Mouse (Mus musculus) megakaryocyte, embryonic 14.5 days (primary cell): ENCODE measurements around the gene Pglyrp1. TPM values are rescaled to one million over a fixed set of nuclear protein-coding genes. Genes with fewer than 3 reads are reported as not detected.
A peak's percentile ranks its signal among the peaks of the same experiment; 100 is the strongest.
"Not testable (repeated sequence)": the region's sequence is repeated elsewhere in the genome, so short reads cannot be mapped to it uniquely, and the experiment has no call there.

Source experiments
- H3K27me3 ChIP-seq: replicated peaks from 2 replicates; pipeline ENCODE3; 2012; ENCODE audit warnings: inconsistent platforms
- H3K36me3 ChIP-seq: replicated peaks from 2 replicates; pipeline ENCODE3; 2012; ENCODE audit warnings: low read length, inconsistent platforms, mixed read lengths
- H3K4me1 ChIP-seq: 2 replicates; pipeline ENCODE4 v1.6.1; 2012; ENCODE audit warnings: inconsistent platforms
- H3K4me3 ChIP-seq: replicated peaks from 2 replicates; pipeline ENCODE3; 2012; ENCODE audit warnings: moderate library complexity, mild to moderate bottlenecking, inconsistent platforms
- H3K9me3 ChIP-seq: 2 replicates; pipeline ENCODE4 v1.6.1; 2012; ENCODE audit warnings: inconsistent platforms
- FLI1 ChIP-seq: IDR thresholded peaks from 2 replicates; pipeline ENCODE4 v1.6.1; 2012; ENCODE audit warnings: low read length, inconsistent platforms, mixed read lengths
- GATA1 ChIP-seq: IDR thresholded peaks from 3 replicates; pipeline ENCODE4 v1.6.1; 2012; ENCODE audit warnings: mixed read lengths, low read length, inconsistent platforms, borderline replicate concordance
- polyA plus RNA-seq: library from polyadenylated mRNA; stranded (reverse); fragments of >175 nt; gene quantifications from 2 replicates; pipeline ENCODE4 v1.2.3, GENCODE M21; 2012; ENCODE audit warnings: low replicate concordance; ENCODE audit not compliant: insufficient read depth

Pglyrp1 gene
- polyA plus RNA-seq: 14.1 TPM in 1 of 2 replicates, not detected in the other

DNA sequence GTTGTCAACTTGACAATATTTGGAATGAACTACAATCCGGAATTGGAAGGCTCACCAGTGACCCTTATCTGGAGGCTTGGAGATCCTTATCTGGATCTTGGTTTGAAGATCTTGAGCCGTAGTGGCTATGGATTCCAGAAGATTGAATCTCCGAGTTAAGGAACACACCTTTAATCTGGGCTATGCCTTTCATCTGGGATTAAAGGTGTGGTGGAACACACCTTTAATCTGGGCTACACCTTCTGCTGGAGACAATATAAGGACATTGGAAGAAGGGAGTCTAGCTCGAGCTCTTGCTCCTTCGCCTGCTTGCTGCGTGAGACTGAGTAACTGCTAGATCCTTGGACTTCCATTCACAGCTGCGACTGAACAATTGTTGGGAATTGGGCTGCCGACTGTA is at the start of gene Pglyrp1:
TSS of gene Pglyrp1 (plus strand) at position 301 of the 400 bp plus-strand sequence.
- not testable (repeated sequence) for H3K4me3 ChIP-seq, H3K27me3 ChIP-seq, H3K36me3 ChIP-seq
- peaks cover 15% of the 10 kb centered on the region for H3K9me3 ChIP-seq
- H3K4me1 ChIP-seq: peaks cover 18% of the 10 kb centered on the region

DNA sequence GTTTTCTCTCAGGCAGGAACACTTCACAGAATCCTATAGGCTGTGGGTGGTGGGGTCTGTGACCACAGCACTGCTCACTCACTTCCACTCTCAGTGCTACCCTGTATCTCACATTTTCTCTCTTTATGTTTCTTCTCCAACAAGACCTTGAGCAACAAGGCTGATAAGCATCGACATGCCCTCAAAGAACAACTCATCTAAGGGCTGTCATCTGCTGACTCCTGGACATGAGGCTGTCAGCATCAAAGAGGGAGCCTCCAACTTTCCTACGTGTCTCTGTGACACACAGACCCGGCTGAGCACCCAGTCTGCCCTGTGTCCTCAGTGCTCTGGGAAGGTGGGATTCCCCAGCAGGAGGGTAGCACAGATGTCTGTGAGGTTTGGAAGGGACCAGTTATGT is 49.6 kb upstream of the Pglyrp1 start, which contains the start of gene Psg17:
TSS of gene Psg17 (minus strand) at position 101 of the 400 bp plus-strand sequence.
- peaks cover 2% of the 10 kb centered on the region for H3K27me3 ChIP-seq
- no peaks in the 10 kb centered on the region for H3K9me3 ChIP-seq
- H3K4me1 ChIP-seq: peaks cover 68% of the 10 kb centered on the region
- no peak for TF ChIP-seq FLI1
- TF ChIP-seq GATA1: no peak
- H3K4me3 ChIP-seq: no peak within 1 kb of the TSS
- no peaks in the 10 kb centered on the region for H3K36me3 ChIP-seq

DNA sequence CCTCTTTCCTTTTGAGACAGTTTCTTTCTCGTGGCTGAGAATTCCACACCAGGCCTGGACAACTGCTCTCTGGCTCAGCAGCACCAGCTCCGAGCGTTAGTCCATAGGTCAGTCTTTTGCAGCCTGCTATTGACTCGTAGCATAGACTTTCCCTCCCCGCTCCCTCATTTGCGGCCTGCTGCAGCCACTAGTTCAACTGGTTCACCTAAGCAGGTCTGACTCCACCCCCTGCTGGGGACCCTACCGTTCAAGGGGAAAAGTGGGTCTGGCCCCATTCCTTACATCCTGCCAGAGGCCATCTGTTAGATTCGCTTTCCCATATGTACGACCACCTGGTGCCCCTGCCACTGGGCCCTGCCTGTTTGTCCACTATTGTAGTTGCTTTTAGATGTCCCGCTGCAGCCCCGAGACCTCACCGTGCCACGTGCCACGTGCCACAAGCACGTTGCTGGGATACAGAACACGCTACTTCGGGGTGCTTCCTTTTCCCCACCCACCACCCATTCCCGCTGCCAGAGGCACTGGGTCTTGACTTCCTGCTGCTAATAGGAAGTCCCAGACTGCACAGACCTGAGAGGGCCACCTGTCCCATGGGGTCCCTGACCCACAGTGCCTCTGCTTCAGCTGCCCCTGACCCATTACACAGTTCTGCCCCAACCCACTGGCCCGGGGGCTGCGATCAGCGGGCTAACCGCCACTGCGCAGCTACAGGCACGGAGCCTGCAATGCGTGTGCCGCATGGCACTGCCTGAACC is 43.2 kb upstream of the Pglyrp1 start:
- Histone ChIP-seq H3K36me3 (no peaks in the 10 kb centered on the region), H3K4me1 (peaks cover 48% of the 10 kb centered on the region), H3K4me3 (no peak overlapping the region), H3K9me3 (no peaks in the 10 kb centered on the region), H3K27me3 (no peaks in the 10 kb centered on the region)
- TF ChIP-seq GATA1: no peak
- TF ChIP-seq FLI1: no peak

DNA sequence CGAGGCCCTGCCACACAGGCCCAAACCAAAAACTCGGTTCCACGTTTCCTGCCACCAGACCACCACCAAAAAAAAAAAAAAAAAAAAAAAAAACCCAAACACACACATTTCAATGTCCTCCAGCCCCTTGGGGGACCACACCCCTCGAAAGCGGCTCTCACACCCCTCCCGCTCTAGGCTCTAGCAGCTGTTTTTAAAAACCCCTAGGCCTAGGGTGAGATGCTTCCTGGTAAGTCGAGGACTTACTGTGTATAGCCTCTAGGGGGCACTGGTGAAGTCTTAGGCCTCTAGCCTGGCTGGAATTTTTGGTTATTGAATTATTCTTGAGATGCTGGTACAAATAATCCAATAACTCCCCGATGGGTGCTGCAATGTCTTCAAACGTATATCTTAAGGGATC is 42.5 kb upstream of the Pglyrp1 start:
- no peaks in the 10 kb centered on the region for H3K36me3 ChIP-seq
- TF ChIP-seq GATA1: no peak
- no peak for TF ChIP-seq FLI1
- peaks cover 43% of the 10 kb centered on the region for H3K4me1 ChIP-seq
- no peak overlapping the region for H3K4me3 ChIP-seq
- no peaks in the 10 kb centered on the region for H3K27me3 ChIP-seq
- peaks cover 4% of the 10 kb centered on the region for H3K9me3 ChIP-seq

DNA sequence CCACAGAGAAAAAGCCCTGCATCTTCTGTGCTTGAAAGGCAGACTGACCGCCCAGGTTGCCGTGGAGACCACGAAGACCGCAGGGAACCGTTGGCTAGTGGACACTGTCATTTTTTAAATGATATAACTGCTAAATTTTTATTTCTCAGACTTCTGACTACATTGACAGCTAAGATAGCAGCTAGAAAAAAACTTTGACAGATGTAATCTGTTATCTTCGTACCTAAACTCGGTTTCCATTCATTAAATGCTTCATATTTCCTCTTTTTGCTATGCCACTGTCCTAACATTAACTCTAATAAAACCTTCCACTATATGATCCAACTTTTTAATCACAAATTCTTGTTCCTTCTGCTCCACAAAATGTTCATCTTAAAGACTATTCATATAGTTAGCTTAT is 41.6 kb upstream of the Pglyrp1 start:
- Histone ChIP-seq H3K36me3 (no peaks in the 10 kb centered on the region), H3K9me3 (peaks cover 4% of the 10 kb centered on the region), H3K4me1 (peaks cover 35% of the 10 kb centered on the region), H3K4me3 (no peak overlapping the region), H3K27me3 (no peaks in the 10 kb centered on the region)
- TF ChIP-seq FLI1: no peak
- TF ChIP-seq GATA1: no peak

GRCm38 (mm10) chr7:18832298-18832697 is 38.8 kb upstream of the Pglyrp1 start:
- H3K4me3 ChIP-seq: no peak overlapping the region
- H3K4me1 ChIP-seq: peaks cover 21% of the 10 kb centered on the region
- no peak for TF ChIP-seq FLI1
- H3K36me3 ChIP-seq: no peaks in the 10 kb centered on the region
- peaks cover 5% of the 10 kb centered on the region for H3K9me3 ChIP-seq
- H3K27me3 ChIP-seq: no peaks in the 10 kb centered on the region

DNA sequence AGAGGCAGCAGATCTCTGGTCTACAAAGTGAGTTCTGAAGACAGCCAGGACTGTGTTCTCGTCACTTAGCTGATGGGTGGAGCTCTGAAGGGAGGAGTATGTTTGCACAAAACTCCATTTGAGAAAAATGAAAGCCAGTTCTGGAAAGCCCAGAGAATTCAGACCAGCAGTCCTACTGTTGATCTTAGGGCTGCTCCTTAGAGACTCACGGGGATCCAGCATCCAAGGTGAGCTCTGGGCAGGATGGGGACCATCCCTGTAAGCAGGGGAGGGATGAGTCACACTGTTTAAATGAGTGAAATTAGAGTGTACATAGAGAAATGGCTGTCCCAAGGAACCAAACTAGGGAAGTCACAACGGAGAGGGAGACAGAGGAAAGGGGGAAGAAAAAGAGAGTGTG is 31.3 kb upstream of the Pglyrp1 start, which contains the start of gene Mill2:
TSS of gene Mill2 (plus strand) at position 102 of the 400 bp plus-strand sequence.
- H3K4me1 ChIP-seq: peaks cover 46% of the 10 kb centered on the region
- H3K9me3 ChIP-seq: peaks cover 10% of the 10 kb centered on the region
- H3K36me3 ChIP-seq: peaks cover 20% of the 10 kb centered on the region
- no peak for TF ChIP-seq GATA1
- no peak for TF ChIP-seq FLI1
- peak within 1 kb of the TSS; percentile 92 for H3K4me3 ChIP-seq
- no peaks in the 10 kb centered on the region for H3K27me3 ChIP-seq

- H3K27me3 ChIP-seq: no peaks in the 10 kb centered on the region
- no peak for TF ChIP-seq GATA1
- TF ChIP-seq FLI1: peak; percentile 55; the same call in 1 of the 2 replicates
- H3K4me1 ChIP-seq: peaks cover 48% of the 10 kb centered on the region
- H3K36me3 ChIP-seq: peaks cover 20% of the 10 kb centered on the region
- H3K4me3 ChIP-seq: peak overlapping the region; percentile 92
- H3K9me3 ChIP-seq: peaks cover 10% of the 10 kb centered on the region
These were observed 30.6 kb upstream of the Pglyrp1 start for GRCm38 (mm10) chr7:18840386-18841173.

DNA sequence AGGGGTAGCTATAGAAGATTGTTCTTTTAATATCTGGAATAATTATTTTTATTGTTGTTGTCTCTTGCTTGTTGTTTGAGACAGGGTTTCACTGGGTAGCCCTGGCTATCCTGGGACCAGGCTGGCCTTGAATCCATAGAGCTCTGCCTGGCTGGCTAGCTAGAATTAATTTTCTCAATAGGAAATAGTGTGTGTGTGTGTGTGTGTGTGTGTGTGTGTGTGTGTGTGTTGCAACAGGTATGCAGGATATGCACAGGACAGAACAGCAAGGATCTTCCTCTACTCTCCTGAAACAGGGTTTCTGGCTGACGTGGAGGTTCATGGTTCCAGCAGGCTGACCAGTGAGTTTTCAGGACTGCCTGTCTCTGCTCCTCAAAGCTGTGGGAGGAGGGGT is 30.0 kb upstream of the Pglyrp1 start:
- Histone ChIP-seq H3K4me1 (peaks cover 50% of the 10 kb centered on the region), H3K27me3 (no peaks in the 10 kb centered on the region), H3K36me3 (peaks cover 20% of the 10 kb centered on the region), H3K4me3 (peak overlapping the region; percentile 92), H3K9me3 (peaks cover 10% of the 10 kb centered on the region)
- TF ChIP-seq GATA1 (no peak), FLI1 (no peak)

GRCm38 (mm10) chr7:18844811-18845210 is 26.3 kb upstream of the Pglyrp1 start:
- peaks cover 12% of the 10 kb centered on the region for H3K36me3 ChIP-seq
- H3K4me3 ChIP-seq: peak overlapping the region; percentile 42
- no peak for TF ChIP-seq GATA1
- no peak for TF ChIP-seq FLI1
- no peaks in the 10 kb centered on the region for H3K27me3 ChIP-seq
- H3K9me3 ChIP-seq: no peaks in the 10 kb centered on the region
- peaks cover 50% of the 10 kb centered on the region for H3K4me1 ChIP-seq
